Mouse (Mus musculus) MEL (cell line): Measurements from ENCODE around the gene Ggact. TPM values are rescaled to one million over a fixed set of nuclear protein-coding genes. Genes with fewer than 3 reads are reported as not detected.
A peak's percentile ranks its signal among the peaks of the same experiment; 100 is the strongest.

Source experiments
- DNase-seq: peaks from one replicate; pipeline ENCODE4 v3.0.0; 2011; ENCODE audit warnings: low read depth, low spot score
- H3K27ac ChIP-seq: 2 replicates; pipeline ENCODE4 v1.5.1; 2012; ENCODE audit warnings: low read depth, mild to moderate bottlenecking, control low read depth, low read length, moderate library complexity; ENCODE audit not compliant: control insufficient read depth
- H3K27me3 ChIP-seq, 2 experiments: fragments of 150-350 bp in 1 of 2; sonication (generic) in 1 of 2; 2 replicates each; pipeline ENCODE4 v1.6.1; 2012; ENCODE audit warnings: low read length in 2 of 2, mild to moderate bottlenecking in 2 of 2, improper control_type of control experiment in 1 of 2, moderate library complexity in 1 of 2; ENCODE audit not compliant: insufficient read depth in 2 of 2, control insufficient read depth in 1 of 2
- H3K36me3 ChIP-seq, 2 experiments: 2 replicates each; pipeline ENCODE4 v1.6.1; 2012 to 2014; ENCODE audit warnings: low read length in 2 of 2, improper control_type of control experiment in 1 of 2, inconsistent platforms in 1 of 2, mild to moderate bottlenecking in 1 of 2; ENCODE audit not compliant: insufficient read depth in 2 of 2, control insufficient read depth in 1 of 2
- H3K4me1 ChIP-seq, 2 experiments: fragments of 150-350 bp in 1 of 2; sonication (generic) in 1 of 2; 2 replicates each; pipeline ENCODE4 v1.6.1; 2012; ENCODE audit warnings: low read length in 2 of 2, improper control_type of control experiment in 1 of 2, mild to moderate bottlenecking in 1 of 2; ENCODE audit not compliant: insufficient read depth in 2 of 2, control insufficient read depth in 1 of 2
- H3K4me3 ChIP-seq, 2 experiments: fragments of 150-350 bp in 1 of 2; sonication (generic) in 1 of 2; 2 replicates each; pipeline ENCODE4 v1.5.1; 2012; ENCODE audit warnings: low read depth in 2 of 2, low read length in 2 of 2, mild to moderate bottlenecking in 2 of 2, moderate library complexity in 2 of 2, control low read depth in 1 of 2, improper control_type of control experiment in 1 of 2; ENCODE audit not compliant: control insufficient read depth in 1 of 2, insufficient read depth in 1 of 2
- H3K79me2 ChIP-seq: 2 replicates; pipeline ENCODE4 v1.6.1; 2012; ENCODE audit warnings: mild to moderate bottlenecking, low read length, moderate library complexity; ENCODE audit not compliant: control insufficient read depth, poor library complexity, insufficient read depth
- H3K9ac ChIP-seq: 2 replicates; pipeline ENCODE4 v1.6.1; 2012; ENCODE audit warnings: low read depth, mild to moderate bottlenecking, control low read depth, low read length, moderate library complexity; ENCODE audit not compliant: control insufficient read depth, poor library complexity, severe bottlenecking
- H3K9me3 ChIP-seq: fragments of 150-350 bp; sonication (generic); replicated peaks from 2 replicates; pipeline ENCODE4 v1.6.1; 2012; ENCODE audit warnings: mild to moderate bottlenecking, low read length, improper control_type of control experiment, moderate library complexity; ENCODE audit not compliant: insufficient read depth
- BHLHE40 ChIP-seq: IDR thresholded peaks from 2 replicates; pipeline ENCODE4 v1.6.1; 2012; ENCODE audit warnings: low read depth, mild to moderate bottlenecking, inconsistent platforms, low read length, improper control_type of control experiment, borderline replicate concordance
- CTCF ChIP-seq, 3 experiments: IDR thresholded peaks in 2 of 3; conservative IDR thresholded peaks in 1 of 3; 2 replicates each; pipeline ENCODE4 v1.5.1; 2011 to 2012; ENCODE audit warnings: low read length in 3 of 3, low read depth in 2 of 3, mild to moderate bottlenecking in 2 of 3, improper control_type of control experiment in 1 of 3, inconsistent platforms in 1 of 3, mixed read lengths in 1 of 3, moderate library complexity in 1 of 3; ENCODE audit not compliant: control insufficient read depth in 1 of 3, insufficient read depth in 1 of 3, poor library complexity in 1 of 3, severe bottlenecking in 1 of 3
- E2F4 ChIP-seq: IDR thresholded peaks from 2 replicates; pipeline ENCODE4 v1.6.1; 2011; ENCODE audit warnings: low read depth, low read length, improper control_type of control experiment, borderline replicate concordance
- EP300 ChIP-seq, 2 experiments: IDR thresholded peaks; 2 replicates each; pipeline ENCODE4 v1.6.1; 2011; ENCODE audit warnings: improper control_type of control experiment in 2 of 2, low read length in 2 of 2, low read depth in 1 of 2, mild to moderate bottlenecking in 1 of 2
- ETS1 ChIP-seq: IDR thresholded peaks from 2 replicates; pipeline ENCODE4 v1.6.1; 2012; ENCODE audit warnings: low read depth, mild to moderate bottlenecking, inconsistent platforms, low read length, improper control_type of control experiment, moderate library complexity
- GATA1 ChIP-seq: IDR thresholded peaks from 2 replicates; pipeline ENCODE4 v1.6.1; 2011; ENCODE audit warnings: low read depth, low read length, improper control_type of control experiment
- HCFC1 ChIP-seq: IDR thresholded peaks from 2 replicates; pipeline ENCODE4 v1.6.1; 2012; ENCODE audit warnings: low read depth, mild to moderate bottlenecking, inconsistent platforms, low read length, improper control_type of control experiment, moderate library complexity
- KAT2A ChIP-seq: conservative IDR thresholded peaks from 2 replicates; pipeline ENCODE4 v1.6.1; 2012; ENCODE audit warnings: low read depth, low read length, improper control_type of control experiment, inconsistent platforms
- MAFK ChIP-seq: IDR thresholded peaks from 2 replicates; pipeline ENCODE4 v1.6.1; 2011; ENCODE audit warnings: low read depth, mild to moderate bottlenecking, low read length, improper control_type of control experiment, borderline replicate concordance
- MAX ChIP-seq: IDR thresholded peaks from 2 replicates; pipeline ENCODE4 v1.6.1; 2011; ENCODE audit warnings: low read length, improper control_type of control experiment
- MAZ ChIP-seq: IDR thresholded peaks from 2 replicates; pipeline ENCODE4 v1.6.1; 2012; ENCODE audit warnings: low read depth, mild to moderate bottlenecking, inconsistent platforms, low read length, improper control_type of control experiment
- MEF2A ChIP-seq: IDR thresholded peaks from 2 replicates; pipeline ENCODE4 v1.6.1; 2014; ENCODE audit warnings: low read depth, mild to moderate bottlenecking, inconsistent platforms, low read length, improper control_type of control experiment; ENCODE audit not compliant: poor library complexity, insufficient replicate concordance, severe bottlenecking; ENCODE audit errors: extremely low read depth
- MXI1 ChIP-seq: IDR thresholded peaks from 2 replicates; pipeline ENCODE4 v1.6.1; 2011; ENCODE audit warnings: mild to moderate bottlenecking, low read depth, low read length, improper control_type of control experiment
- MYC ChIP-seq: IDR thresholded peaks from 2 replicates; pipeline ENCODE4 v1.6.1; 2011; ENCODE audit warnings: low read depth, mild to moderate bottlenecking, low read length, improper control_type of control experiment, moderate library complexity
- NRF1 ChIP-seq: IDR thresholded peaks from 2 replicates; pipeline ENCODE4 v1.6.1; 2014; ENCODE audit warnings: low read depth, mild to moderate bottlenecking, inconsistent platforms, low read length, improper control_type of control experiment, moderate library complexity; ENCODE audit not compliant: poor library complexity, insufficient read depth, severe bottlenecking
- POLR2A ChIP-seq, 2 experiments: IDR thresholded peaks; 2 replicates each; pipeline ENCODE4 v1.6.1; 2011 to 2012; ENCODE audit warnings: low read length in 2 of 2, mild to moderate bottlenecking in 2 of 2, control low read depth in 1 of 2, improper control_type of control experiment in 1 of 2, low read depth in 1 of 2, moderate library complexity in 1 of 2; ENCODE audit not compliant: control insufficient read depth in 1 of 2, insufficient read depth in 1 of 2, poor library complexity in 1 of 2
- POLR2AphosphoS2 ChIP-seq: IDR thresholded peaks from 2 replicates; pipeline ENCODE4 v1.6.1; 2011; ENCODE audit warnings: low read length, improper control_type of control experiment
- POLR2AphosphoS5 ChIP-seq: IDR thresholded peaks from 2 replicates; pipeline ENCODE4 v1.6.1; 2012; ENCODE audit warnings: low read depth, borderline replicate concordance, mild to moderate bottlenecking, inconsistent platforms, low read length, moderate library complexity, mixed read lengths
- RAD21 ChIP-seq: IDR thresholded peaks from 2 replicates; pipeline ENCODE4 v1.6.1; 2011; ENCODE audit warnings: mild to moderate bottlenecking, low read depth, low read length, improper control_type of control experiment
- RCOR1 ChIP-seq: IDR thresholded peaks from 2 replicates; pipeline ENCODE4 v1.6.1; 2012; ENCODE audit warnings: low read depth, mild to moderate bottlenecking, inconsistent platforms, low read length, improper control_type of control experiment
- SIN3A ChIP-seq: IDR thresholded peaks from 2 replicates; pipeline ENCODE4 v1.6.1; 2012; ENCODE audit warnings: low read length, improper control_type of control experiment, inconsistent platforms
- SMC3 ChIP-seq: IDR thresholded peaks from 2 replicates; pipeline ENCODE4 v1.6.1; 2011; ENCODE audit warnings: low read depth, low read length, improper control_type of control experiment
- TBP ChIP-seq: IDR thresholded peaks from 2 replicates; pipeline ENCODE4 v1.8.0; 2011; ENCODE audit warnings: low read depth, low read length, improper control_type of control experiment
- TCF12 ChIP-seq: IDR thresholded peaks from 2 replicates; pipeline ENCODE4 v1.6.1; 2014; ENCODE audit warnings: low read depth, mild to moderate bottlenecking, inconsistent platforms, low read length, improper control_type of control experiment, moderate library complexity
- USF1 ChIP-seq: IDR thresholded peaks from 2 replicates; pipeline ENCODE4 v1.6.1; 2014; ENCODE audit warnings: low read depth, mild to moderate bottlenecking, inconsistent platforms, low read length, improper control_type of control experiment, moderate library complexity
- ZC3H11A ChIP-seq: IDR thresholded peaks from 2 replicates; pipeline ENCODE4 v1.6.1; 2012; ENCODE audit warnings: low read depth, mild to moderate bottlenecking, inconsistent platforms, low read length, improper control_type of control experiment
- ZKSCAN1 ChIP-seq: IDR thresholded peaks from 2 replicates; pipeline ENCODE4 v1.6.1; 2012; ENCODE audit warnings: low read depth, mild to moderate bottlenecking, inconsistent platforms, low read length, improper control_type of control experiment, moderate library complexity
- ZMIZ1 ChIP-seq: IDR thresholded peaks from 2 replicates; pipeline ENCODE4 v1.6.1; 2012; ENCODE audit warnings: low read depth, mild to moderate bottlenecking, inconsistent platforms, low read length, improper control_type of control experiment, moderate library complexity
- polyA plus RNA-seq, 2 experiments: library from polyadenylated mRNA; stranded (reverse) in 1 of 2; unstranded in 1 of 2; fragments of >175 nt in 1 of 2; fragments of >200 nt in 1 of 2; gene quantifications; 2 replicates each; pipeline versions ENCODE4 v1.2.1 to v1.2.4; 2012; ENCODE audit warnings: low replicate concordance in 2 of 2, low read depth in 1 of 2; ENCODE audit not compliant: insufficient read length in 2 of 2, insufficient read depth in 1 of 2, missing spikeins in 1 of 2
- total RNA-seq: library from RNA; depleted of rRNA; stranded (reverse); fragments of 300-350 nt; gene quantifications from 2 replicates; pipeline ENCODE4 v1.2.3, GENCODE M21; 2012

The Ggact gene
- total and polyA plus RNA-seq, 3 experiments: 54.0 to 64.8 TPM; not detected in 1

DNA sequence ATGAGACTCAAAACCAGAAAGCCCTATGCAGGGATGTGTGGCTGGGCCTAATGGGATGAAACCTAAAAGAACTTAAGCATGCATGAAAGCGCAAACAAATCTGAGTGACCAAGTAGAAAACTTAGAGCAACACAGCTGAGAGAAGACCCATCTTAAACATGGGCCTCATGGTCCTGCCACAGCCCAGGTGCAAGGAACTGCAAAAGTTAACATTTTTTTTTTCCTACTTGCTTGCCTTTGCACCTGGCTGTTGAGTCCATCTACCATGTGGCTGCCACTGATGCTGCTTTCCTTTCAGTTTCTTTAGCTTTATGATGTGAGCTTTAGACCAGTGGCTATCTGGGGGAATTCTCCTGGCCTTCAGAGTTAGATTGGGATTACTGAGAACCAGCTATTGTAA is 4.1 kb upstream of the Ggact start:
- H3K79me2 ChIP-seq: peaks cover 1% of the 10 kb centered on the region; the same call in 1 of the 2 replicates
- no peak for DNase-seq
- TF ChIP-seq MAFK: no peak
- TF ChIP-seq ZC3H11A: no peak
- no peak for TF ChIP-seq E2F4
- TF ChIP-seq KAT2A: no peak
- no peak for TF ChIP-seq GATA1
- TF ChIP-seq MEF2A: no peak
- TF ChIP-seq EP300 (IDR thresholded peaks at IDR 0.05; ENCODE audit: low read depth in 1 of 2, low read length in 2 of 2): no peak
- TF ChIP-seq TCF12: no peak
- no peak for TF ChIP-seq ZMIZ1
- TF ChIP-seq TBP: no peak
- no peak for TF ChIP-seq SMC3

DNA sequence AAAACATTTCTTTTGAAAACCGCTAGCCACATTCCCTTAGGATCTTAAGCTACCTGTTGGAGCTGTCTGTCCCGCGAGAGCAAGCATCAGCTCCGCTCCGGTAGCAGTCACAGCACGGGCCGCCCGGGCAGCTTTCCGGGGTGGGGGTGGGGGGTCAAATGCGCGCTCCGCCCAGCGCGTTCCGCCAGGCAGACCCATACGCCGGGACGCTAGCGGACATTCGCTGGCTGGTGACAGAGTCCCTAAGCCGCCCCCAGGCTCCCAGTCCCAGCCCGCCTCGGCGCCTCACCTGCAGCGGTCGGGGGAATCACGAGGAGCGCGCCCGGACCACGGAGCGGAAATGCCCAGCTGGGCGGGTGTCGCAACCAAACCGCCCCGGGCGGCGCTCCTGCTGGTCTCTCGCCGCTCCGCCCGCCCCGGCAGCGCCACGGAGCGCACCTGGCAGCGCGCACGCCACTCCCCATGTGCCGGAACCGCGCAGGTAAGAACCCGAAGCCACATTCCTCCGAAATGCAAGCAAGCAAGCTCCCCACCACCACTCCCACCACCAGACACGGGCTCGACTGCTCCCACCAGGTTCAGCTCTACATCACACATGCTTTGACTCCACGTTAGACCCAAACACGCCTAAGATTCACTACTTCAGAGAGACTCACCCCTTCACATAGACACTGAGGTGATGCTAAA is 602 bp downstream of the Ggact start:
- peak; percentile 87 for DNase-seq
- peaks cover 18% of the 10 kb centered on the region for H3K79me2 ChIP-seq
- no peaks in the 10 kb centered on the region for H3K9me3 ChIP-seq
- peak overlapping the region; percentile 61 for H3K27ac ChIP-seq
- H3K9ac ChIP-seq: peak overlapping the region; percentile 93
- peaks cover 2 to 7% of the 10 kb centered on the region in 2 experiments; a peak in 3 of 4 replicates for H3K4me1 ChIP-seq
- peaks cover 0 to 22% of the 10 kb centered on the region in 2 experiments; a peak in 2 of 4 replicates for H3K36me3 ChIP-seq
- H3K27me3 ChIP-seq: no peaks in the 10 kb centered on the region
- peak overlapping the region; percentile 85 to 95 for H3K4me3 ChIP-seq
- peak; percentile 45; the same call in 1 of the 2 replicates for TF ChIP-seq POLR2AphosphoS2
- TF ChIP-seq RCOR1: no peak
- TF ChIP-seq TCF12: peak; percentile 34
- TF ChIP-seq HCFC1: peak; percentile 77
- TF ChIP-seq NRF1: 0 out of 2 replicates have a peak, but pooled peaks have one; percentile 27
- TF ChIP-seq ZC3H11A: no peak
- TF ChIP-seq MAX: peak; percentile 74
- no peak for TF ChIP-seq BHLHE40
- TF ChIP-seq ZMIZ1: no peak
- TF ChIP-seq USF1: 0 out of 2 replicates have a peak, but pooled peaks have one; percentile 40
- no peak for TF ChIP-seq CTCF (IDR thresholded peaks at IDR 0.05 in 2 of 3, conservative IDR thresholded peaks at IDR 0.05 in 1 of 3; ENCODE audit: control insufficient read depth in 1 of 3, insufficient read depth in 1 of 3, low read depth in 2 of 3, low read length in 3 of 3, poor library complexity in 1 of 3, severe bottlenecking in 1 of 3)
- TF ChIP-seq MXI1: peak; percentile 70; the same call in 1 of the 2 replicates
- peak in 1 of 2 experiments; percentile 37; a peak in 2 of 4 replicates for TF ChIP-seq EP300 (IDR thresholded peaks at IDR 0.05; ENCODE audit: low read depth in 1 of 2, low read length in 2 of 2)
- no peak for TF ChIP-seq MAFK
- TF ChIP-seq ZKSCAN1: no peak
- no peak for TF ChIP-seq POLR2AphosphoS5
- no peak; the same call in 1 of the 2 replicates for TF ChIP-seq MAZ
- no peak for TF ChIP-seq E2F4
- peak; percentile 62; the same call in 1 of the 2 replicates for TF ChIP-seq MYC
- TF ChIP-seq SIN3A: 0 out of 2 replicates have a peak, but pooled peaks have one; percentile 28
- peak; percentile 69 to 74 for TF ChIP-seq POLR2A (IDR thresholded peaks at IDR 0.05; ENCODE audit: control insufficient read depth in 1 of 2, insufficient read depth in 1 of 2, low read depth in 1 of 2, low read length in 2 of 2, poor library complexity in 1 of 2)
- TF ChIP-seq RAD21: no peak
- TF ChIP-seq ETS1: 0 out of 2 replicates have a peak, but pooled peaks have one; percentile 30

More for the DNA sequence above, 4.1 kb upstream of the Ggact start:
- Histone ChIP-seq H3K4me1 (no peaks in the 10 kb centered on the region; a peak in 1 of 4 replicates), H3K4me3 (no peak overlapping the region), H3K27ac (no peak overlapping the region), H3K9me3 (no peaks in the 10 kb centered on the region), H3K9ac (no peak overlapping the region), H3K27me3 (no peaks in the 10 kb centered on the region), H3K36me3 (peaks cover 0 to 5% of the 10 kb centered on the region in 2 experiments; a peak in 2 of 4 replicates)
